Mouse (Mus musculus): Measurements from ENCODE around the gene Msgn1. TPM values are rescaled to one million over a fixed set of nuclear protein-coding genes. Genes with fewer than 3 reads are reported as not detected.

Gene Msgn1
- polyA plus RNA-seq, 1 experiment = not detected

DNA sequence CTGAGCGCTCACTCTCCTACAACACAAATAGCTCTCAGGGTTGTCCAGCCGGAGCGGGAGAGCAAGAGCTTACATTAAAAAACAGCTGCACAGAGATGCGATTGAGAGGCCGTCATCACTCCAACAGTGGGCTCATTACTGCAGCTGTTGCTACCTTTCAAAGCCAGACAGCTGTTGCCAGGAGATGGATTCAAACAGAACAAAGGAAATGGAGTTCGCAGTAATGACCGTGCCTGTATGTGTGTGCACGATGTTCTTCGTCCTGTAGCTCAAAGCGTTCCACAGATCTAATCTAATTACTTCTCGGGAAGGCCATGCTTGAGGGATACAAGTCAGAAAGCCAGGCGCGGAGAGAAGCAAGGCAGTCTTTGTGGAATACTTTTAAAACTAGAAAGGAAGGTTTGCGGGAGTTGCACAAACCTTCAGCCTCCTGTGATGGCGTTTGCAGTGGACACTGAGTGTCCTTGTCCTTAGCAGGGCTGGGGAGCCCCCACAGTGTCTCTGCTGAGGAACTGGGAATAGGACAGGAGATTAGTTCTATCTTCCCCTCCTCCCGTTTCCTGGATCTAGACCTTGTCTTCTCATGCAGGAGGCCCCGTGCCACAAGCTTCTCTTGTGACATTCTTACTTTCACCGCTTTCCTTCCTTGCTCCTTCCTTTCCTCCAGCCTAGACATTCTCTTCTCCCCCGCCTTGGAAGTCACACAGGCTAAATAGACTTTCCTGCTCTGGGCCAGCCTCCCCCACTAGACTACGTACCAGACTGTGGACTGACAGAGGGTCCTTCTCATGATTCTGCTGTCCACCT lies 13.0 kb upstream of the Msgn1 start:
- H3K27me3 ChIP-seq (ENCODE audit: control insufficient read depth, insufficient read depth, insufficient read length) = no peaks in the 10 kb centered on the region
- no peaks in the 10 kb centered on the region for H3K79me3 ChIP-seq (ENCODE audit: low read depth)
- H3K4me3 ChIP-seq (ENCODE audit: insufficient read depth, poor library complexity, severe bottlenecking) = no peak overlapping the region
- H3ac ChIP-seq (ENCODE audit: control insufficient read depth, insufficient read length, low read depth) = no peak overlapping the region
- no peak for TF ChIP-seq CEBPB (IDR thresholded peaks at IDR 0.05; ENCODE audit: low read depth)
- peak; percentile 98 for TF ChIP-seq MYOD1 (IDR thresholded peaks at IDR 0.05; ENCODE audit: control insufficient read depth, insufficient read length, low read depth)
- TF ChIP-seq MAX (IDR thresholded peaks at IDR 0.05) = no peak
- TF ChIP-seq MYOG (IDR thresholded peaks at IDR 0.05; ENCODE audit: control insufficient read depth, extremely low read depth, insufficient read length) = no peak
- H3K79me2 ChIP-seq (ENCODE audit: control insufficient read depth, insufficient read depth) = no peaks in the 10 kb centered on the region
- H3K36me3 ChIP-seq (ENCODE audit: control insufficient read depth, insufficient read depth) = no peaks in the 10 kb centered on the region

DNA sequence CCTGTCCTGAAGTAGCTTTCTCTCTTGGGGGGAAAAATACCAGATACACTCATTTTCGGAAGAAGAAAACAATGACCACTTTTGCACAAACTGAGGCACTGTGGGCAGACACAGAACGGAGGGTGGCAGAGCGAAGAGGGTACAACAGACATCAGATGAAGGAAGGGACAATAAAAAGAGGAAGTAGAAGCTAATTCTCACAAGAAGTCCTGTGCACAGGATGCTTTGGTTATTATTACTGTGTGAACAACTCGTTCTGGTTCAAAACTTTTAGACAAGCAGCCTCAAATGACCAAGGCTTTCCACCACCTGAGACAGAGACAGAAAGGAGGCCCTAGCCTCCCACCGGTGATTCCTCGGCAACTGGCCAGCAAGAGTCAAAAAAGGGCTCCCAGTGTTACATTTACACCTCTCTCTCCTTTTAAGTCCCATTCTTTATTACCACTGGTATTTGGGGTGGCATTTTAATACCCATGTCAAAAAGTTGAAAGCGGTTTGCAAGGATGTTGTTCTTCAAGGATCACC lies 9.0 kb upstream of the Msgn1 start:
- Histone ChIP-seq H3K79me2 (ENCODE audit: control insufficient read depth, insufficient read depth) (no peaks in the 10 kb centered on the region), H3K79me3 (ENCODE audit: low read depth) (no peaks in the 10 kb centered on the region), H3K4me3 (ENCODE audit: insufficient read depth, poor library complexity, severe bottlenecking) (no peak overlapping the region), H3ac (ENCODE audit: control insufficient read depth, insufficient read length, low read depth) (no peak overlapping the region), H3K27me3 (ENCODE audit: control insufficient read depth, insufficient read depth, insufficient read length) (no peaks in the 10 kb centered on the region), H3K36me3 (ENCODE audit: control insufficient read depth, insufficient read depth) (no peaks in the 10 kb centered on the region)
- TF ChIP-seq CTCF (IDR thresholded peaks at IDR 0.05; ENCODE audit: control insufficient read depth, insufficient read depth, insufficient read length) (no peak), MYOG (IDR thresholded peaks at IDR 0.05; ENCODE audit: control insufficient read depth, extremely low read depth, insufficient read length) (no peak), MAX (IDR thresholded peaks at IDR 0.05) (no peak), CEBPB (IDR thresholded peaks at IDR 0.05; ENCODE audit: low read depth) (no peak), MYOD1 (IDR thresholded peaks at IDR 0.05; ENCODE audit: control insufficient read depth, insufficient read length, low read depth) (no peak), FOSL1 (IDR thresholded peaks at IDR 0.05; ENCODE audit: insufficient read depth, low read length, poor library complexity, severe bottlenecking) (no peak), USF1 (IDR thresholded peaks at IDR 0.05; ENCODE audit: low read depth) (no peak)

GRCm38 (mm10) chr12:11216454-11216853 lies 7.7 kb upstream of the Msgn1 start:
- no peak overlapping the region for H3K4me3 ChIP-seq (ENCODE audit: insufficient read depth, poor library complexity, severe bottlenecking)
- H3K27me3 ChIP-seq (ENCODE audit: control insufficient read depth, insufficient read depth, insufficient read length) = no peaks in the 10 kb centered on the region
- no peaks in the 10 kb centered on the region for H3K79me2 ChIP-seq (ENCODE audit: control insufficient read depth, insufficient read depth)
- no peaks in the 10 kb centered on the region for H3K79me3 ChIP-seq (ENCODE audit: low read depth)
- no peak for TF ChIP-seq CTCF (IDR thresholded peaks at IDR 0.05; ENCODE audit: control insufficient read depth, insufficient read depth, insufficient read length)
- TF ChIP-seq MYOD1 (IDR thresholded peaks at IDR 0.05; ENCODE audit: control insufficient read depth, insufficient read length, low read depth) = no peak
- no peak for TF ChIP-seq USF1 (IDR thresholded peaks at IDR 0.05; ENCODE audit: low read depth)
- TF ChIP-seq FOSL1 (IDR thresholded peaks at IDR 0.05; ENCODE audit: insufficient read depth, low read length, poor library complexity, severe bottlenecking) = no peak
- TF ChIP-seq CEBPB (IDR thresholded peaks at IDR 0.05; ENCODE audit: low read depth) = no peak
- no peak for TF ChIP-seq MAX (IDR thresholded peaks at IDR 0.05)
- TF ChIP-seq MYOG (IDR thresholded peaks at IDR 0.05; ENCODE audit: control insufficient read depth, extremely low read depth, insufficient read length) = no peak
- H3ac ChIP-seq (ENCODE audit: control insufficient read depth, insufficient read length, low read depth) = no peak overlapping the region
- H3K36me3 ChIP-seq (ENCODE audit: control insufficient read depth, insufficient read depth) = no peaks in the 10 kb centered on the region

- Histone ChIP-seq H3K36me3 (ENCODE audit: control insufficient read depth, insufficient read depth) (no peaks in the 10 kb centered on the region), H3K79me3 (ENCODE audit: low read depth) (no peaks in the 10 kb centered on the region), H3K4me3 (ENCODE audit: insufficient read depth, poor library complexity, severe bottlenecking) (no peak overlapping the region), H3K79me2 (ENCODE audit: control insufficient read depth, insufficient read depth) (no peaks in the 10 kb centered on the region), H3K27me3 (ENCODE audit: control insufficient read depth, insufficient read depth, insufficient read length) (no peaks in the 10 kb centered on the region), H3ac (ENCODE audit: control insufficient read depth, insufficient read length, low read depth) (no peak overlapping the region)
- TF ChIP-seq CTCF (IDR thresholded peaks at IDR 0.05; ENCODE audit: control insufficient read depth, insufficient read depth, insufficient read length) (no peak), MYOD1 (IDR thresholded peaks at IDR 0.05; ENCODE audit: control insufficient read depth, insufficient read length, low read depth) (no peak), CEBPB (IDR thresholded peaks at IDR 0.05; ENCODE audit: low read depth) (no peak), MAX (IDR thresholded peaks at IDR 0.05) (no peak), USF1 (IDR thresholded peaks at IDR 0.05; ENCODE audit: low read depth) (no peak)
These were observed 6.8 kb upstream of the Msgn1 start for GRCm38 (mm10) chr12:11215555-11215954.

- no peaks in the 10 kb centered on the region for H3K36me3 ChIP-seq (ENCODE audit: control insufficient read depth, insufficient read depth)
- TF ChIP-seq USF1 (IDR thresholded peaks at IDR 0.05; ENCODE audit: low read depth) (no peak), CEBPB (IDR thresholded peaks at IDR 0.05; ENCODE audit: low read depth) (no peak)
- no peak overlapping the region for H3ac ChIP-seq (ENCODE audit: control insufficient read depth, insufficient read length, low read depth)
- H3K79me3 ChIP-seq (ENCODE audit: low read depth) = no peaks in the 10 kb centered on the region
- no peaks in the 10 kb centered on the region for H3K79me2 ChIP-seq (ENCODE audit: control insufficient read depth, insufficient read depth)
- H3K4me3 ChIP-seq (ENCODE audit: insufficient read depth, poor library complexity, severe bottlenecking) = no peak overlapping the region
- H3K27me3 ChIP-seq (ENCODE audit: control insufficient read depth, insufficient read depth, insufficient read length) = no peaks in the 10 kb centered on the region
These were observed 6.0 kb upstream of the Msgn1 start for GRCm38 (mm10) chr12:11214776-11215175.

DNA sequence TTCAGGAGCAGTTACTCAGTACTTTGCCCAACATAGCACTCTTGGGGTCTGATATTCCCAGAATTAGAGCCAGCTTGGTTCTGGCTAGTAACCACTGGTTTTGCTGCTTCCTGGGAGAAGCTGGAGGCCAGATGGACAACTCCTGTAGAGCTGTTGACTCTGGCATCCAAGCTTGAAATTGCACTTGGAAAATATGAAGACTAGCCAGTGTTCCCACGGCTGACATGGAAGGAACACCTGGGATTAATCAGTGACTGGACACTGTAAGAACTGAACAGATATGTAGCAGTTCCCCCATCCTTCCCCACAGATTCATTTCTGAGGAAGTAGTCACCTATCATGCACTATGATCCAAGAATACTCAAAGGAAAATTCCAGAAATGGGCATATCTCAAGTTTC lies 4.1 kb upstream of the Msgn1 start:
- H3K4me3 ChIP-seq (ENCODE audit: insufficient read depth, poor library complexity, severe bottlenecking) = no peak overlapping the region
- H3ac ChIP-seq (ENCODE audit: control insufficient read depth, insufficient read length, low read depth) = no peak overlapping the region
- no peaks in the 10 kb centered on the region for H3K79me2 ChIP-seq (ENCODE audit: control insufficient read depth, insufficient read depth)
- H3K79me3 ChIP-seq (ENCODE audit: low read depth) = no peaks in the 10 kb centered on the region
- H3K36me3 ChIP-seq (ENCODE audit: control insufficient read depth, insufficient read depth) = no peaks in the 10 kb centered on the region
- H3K27me3 ChIP-seq (ENCODE audit: control insufficient read depth, insufficient read depth, insufficient read length) = peaks cover 5% of the 10 kb centered on the region
- TF ChIP-seq CTCF (IDR thresholded peaks at IDR 0.05; ENCODE audit: control insufficient read depth, insufficient read depth, insufficient read length) (no peak), MAX (IDR thresholded peaks at IDR 0.05) (no peak), FOSL1 (IDR thresholded peaks at IDR 0.05; ENCODE audit: insufficient read depth, low read length, poor library complexity, severe bottlenecking) (no peak), MYOG (IDR thresholded peaks at IDR 0.05; ENCODE audit: control insufficient read depth, extremely low read depth, insufficient read length) (no peak), MYOD1 (IDR thresholded peaks at IDR 0.05; ENCODE audit: control insufficient read depth, insufficient read length, low read depth) (no peak), USF1 (IDR thresholded peaks at IDR 0.05; ENCODE audit: low read depth) (no peak), CEBPB (IDR thresholded peaks at IDR 0.05; ENCODE audit: low read depth) (no peak)
